Mouse (Mus musculus) CH12.LX (cell line): ENCODE measurements at regions not wholly inside any gene's neighbourhood (a gene's known extent, or its start where the extent isn't known, plus 50 kb on each side); places are given as distances from the start of the nearest gene placed in this dataset.
A peak's percentile ranks its signal among the peaks of the same experiment; 100 is the strongest.

Source experiments
- DNase-seq: peaks from one replicate; pipeline ENCODE4 v3.0.0-alpha.2; 2013; ENCODE audit errors: extremely low read depth
- H3K27ac ChIP-seq: 2 replicates; pipeline ENCODE4 v1.5.1; 2012; ENCODE audit warnings: low read depth, mild to moderate bottlenecking, control low read depth, moderate library complexity; ENCODE audit not compliant: insufficient read depth
- H3K27me3 ChIP-seq: replicated peaks from 2 replicates; pipeline ENCODE3; 2012; ENCODE audit warnings: inconsistent platforms
- H3K36me3 ChIP-seq, 2 experiments: replicated peaks in 1 of 2; 2 replicates each; pipeline versions ENCODE3 to v1.6.1; 2012; ENCODE audit warnings: inconsistent platforms in 1 of 2, low read length in 1 of 2, mild to moderate bottlenecking in 1 of 2, mixed read lengths in 1 of 2, moderate library complexity in 1 of 2; ENCODE audit not compliant: control insufficient read depth in 1 of 2, insufficient read depth in 1 of 2
- H3K4me1 ChIP-seq, 2 experiments: 2 replicates each; pipeline ENCODE4 v1.6.1; 2012; ENCODE audit warnings: inconsistent platforms in 1 of 2, moderate library complexity in 1 of 2; ENCODE audit not compliant: insufficient read depth in 2 of 2, control insufficient read depth in 1 of 2
- H3K4me2 ChIP-seq: 2 replicates; pipeline ENCODE4 v1.6.1; 2012; ENCODE audit warnings: low read depth, mild to moderate bottlenecking, control low read depth; ENCODE audit not compliant: poor library complexity, insufficient read depth, severe bottlenecking
- H3K4me3 ChIP-seq, 3 experiments: fragments of 150-350 bp in 1 of 3; sonication (generic) in 1 of 3; replicated peaks in 1 of 3; 2 replicates each; pipeline versions ENCODE3 to v1.5.1; 2011 to 2012; ENCODE audit warnings: low read depth in 2 of 3, low read length in 2 of 3, mild to moderate bottlenecking in 2 of 3, moderate library complexity in 2 of 3, control low read depth in 1 of 3, improper control_type of control experiment in 1 of 3, inconsistent platforms in 1 of 3, mixed read lengths in 1 of 3; ENCODE audit not compliant: poor library complexity in 1 of 3
- H3K79me2 ChIP-seq: replicated peaks from 2 replicates; pipeline ENCODE4 v1.6.1; 2012; ENCODE audit warnings: mild to moderate bottlenecking, moderate library complexity; ENCODE audit not compliant: control insufficient read depth, poor library complexity, insufficient read depth, severe bottlenecking; ENCODE audit errors: extremely low read depth
- H3K9ac ChIP-seq: 2 replicates; pipeline ENCODE4 v1.6.1; 2012; ENCODE audit warnings: low read depth, mild to moderate bottlenecking, control low read depth, moderate library complexity; ENCODE audit not compliant: insufficient read depth
- H3K9me3 ChIP-seq: replicated peaks from 2 replicates; pipeline ENCODE3; 2012; ENCODE audit warnings: low read length, inconsistent platforms, mixed read lengths
- BHLHE40 ChIP-seq: IDR thresholded peaks from 2 replicates; pipeline ENCODE4 v1.6.1; 2011; ENCODE audit warnings: mild to moderate bottlenecking, low read depth, low read length, improper control_type of control experiment
- CHD1 ChIP-seq: IDR thresholded peaks from 2 replicates; pipeline ENCODE4 v1.6.1; 2012; ENCODE audit warnings: low read depth, low read length, improper control_type of control experiment, inconsistent platforms
- CHD2 ChIP-seq: IDR thresholded peaks from 2 replicates; pipeline ENCODE4 v1.6.1; 2011; ENCODE audit warnings: low read length, improper control_type of control experiment
- CTCF ChIP-seq, 2 experiments: IDR thresholded peaks in 1 of 2; conservative IDR thresholded peaks in 1 of 2; 2 replicates each; pipeline ENCODE4 v1.5.1; 2011 to 2012; ENCODE audit warnings: low read depth in 2 of 2, low read length in 2 of 2, improper control_type of control experiment in 1 of 2, inconsistent platforms in 1 of 2, mild to moderate bottlenecking in 1 of 2, moderate library complexity in 1 of 2
- ELF1 ChIP-seq: IDR thresholded peaks from 2 replicates; pipeline ENCODE4 v1.6.1; 2014; ENCODE audit warnings: low read depth, mild to moderate bottlenecking, inconsistent platforms, low read length, improper control_type of control experiment
- EP300 ChIP-seq: IDR thresholded peaks from 2 replicates; pipeline ENCODE4 v1.6.1; 2011; ENCODE audit warnings: low read length, improper control_type of control experiment
- ETS1 ChIP-seq: conservative IDR thresholded peaks from 2 replicates; pipeline ENCODE4 v1.6.1; 2012; ENCODE audit warnings: low read depth, mild to moderate bottlenecking, inconsistent platforms, low read length, improper control_type of control experiment, moderate library complexity
- HCFC1 ChIP-seq: IDR thresholded peaks from 2 replicates; pipeline ENCODE4 v1.6.1; 2012; ENCODE audit warnings: low read depth, mild to moderate bottlenecking, inconsistent platforms, low read length, improper control_type of control experiment
- IRF4 ChIP-seq: IDR thresholded peaks from 2 replicates; pipeline ENCODE4 v1.6.1; 2014; ENCODE audit warnings: low read depth, mild to moderate bottlenecking, inconsistent platforms, low read length, improper control_type of control experiment
- JUN ChIP-seq: IDR thresholded peaks from 2 replicates; pipeline ENCODE4 v1.6.1; 2011; ENCODE audit warnings: low read depth, mild to moderate bottlenecking, low read length, improper control_type of control experiment, moderate library complexity; ENCODE audit not compliant: insufficient read depth
- MAX ChIP-seq: IDR thresholded peaks from 2 replicates; pipeline ENCODE4 v1.6.1; 2011; ENCODE audit warnings: low read length, improper control_type of control experiment
- MXI1 ChIP-seq: IDR thresholded peaks from 2 replicates; pipeline ENCODE4 v1.6.1; 2011; ENCODE audit warnings: mild to moderate bottlenecking, low read depth, low read length, improper control_type of control experiment
- MYC ChIP-seq: IDR thresholded peaks from 2 replicates; pipeline ENCODE4 v1.6.1; 2011; ENCODE audit warnings: low read depth, mild to moderate bottlenecking, improper control_type of control experiment, low read length
- POLR2A ChIP-seq: IDR thresholded peaks from 2 replicates; pipeline ENCODE4 v1.6.1; 2011; ENCODE audit warnings: low read depth, mild to moderate bottlenecking, improper control_type of control experiment, low read length
- RAD21 ChIP-seq: IDR thresholded peaks from 2 replicates; pipeline ENCODE4 v1.6.1; 2011; ENCODE audit warnings: low read depth, mild to moderate bottlenecking, low read length, improper control_type of control experiment, moderate library complexity
- SIN3A ChIP-seq: IDR thresholded peaks from 2 replicates; pipeline ENCODE4 v1.6.1; 2012; ENCODE audit warnings: low read length, improper control_type of control experiment, inconsistent platforms
- SMC3 ChIP-seq: IDR thresholded peaks from 2 replicates; pipeline ENCODE4 v1.6.1; 2011; ENCODE audit warnings: low read depth, low read length, improper control_type of control experiment
- TBP ChIP-seq: conservative IDR thresholded peaks from 2 replicates; pipeline ENCODE4 v1.6.1; 2011; ENCODE audit warnings: low read depth, low read length, improper control_type of control experiment
- TCF12 ChIP-seq: IDR thresholded peaks from 2 replicates; pipeline ENCODE4 v1.6.1; 2014; ENCODE audit warnings: low read depth, mild to moderate bottlenecking, inconsistent platforms, low read length, improper control_type of control experiment
- USF1 ChIP-seq: IDR thresholded peaks from 2 replicates; pipeline ENCODE4 v1.6.1; 2014; ENCODE audit warnings: low read depth, mild to moderate bottlenecking, inconsistent platforms, low read length, improper control_type of control experiment
- USF2 ChIP-seq: conservative IDR thresholded peaks from 2 replicates; pipeline ENCODE4 v1.6.1; 2011; ENCODE audit warnings: low read depth, low read length, improper control_type of control experiment
- ZC3H11A ChIP-seq: IDR thresholded peaks from 2 replicates; pipeline ENCODE4 v1.6.1; 2012; ENCODE audit warnings: low read depth, mild to moderate bottlenecking, inconsistent platforms, low read length, improper control_type of control experiment
- ZKSCAN1 ChIP-seq: IDR thresholded peaks from 2 replicates; pipeline ENCODE4 v1.6.1; 2012; ENCODE audit warnings: low read depth, inconsistent platforms, low read length, improper control_type of control experiment, borderline replicate concordance
- ZMIZ1 ChIP-seq: IDR thresholded peaks from 2 replicates; pipeline ENCODE4 v1.6.1; 2012; ENCODE audit warnings: low read depth, mild to moderate bottlenecking, inconsistent platforms, low read length, improper control_type of control experiment
- dilution Hi-C: fragments of 300-500 bp; cut with MboI; formaldehyde crosslinking; loops from 2 replicates; pipeline ENCODE4 v1.14.3; 2020; ENCODE audit warnings: low sequenced_read_pairs; ENCODE audit not compliant: extremely low pct_unique_long_range_greater_than_20kb, extremely low pct_ligation_motif_present
- in situ Hi-C: fragments of 300-500 bp; cut with MboI; formaldehyde crosslinking; loops from 3 replicates; pipeline ENCODE4 v1.14.3; 2019; ENCODE audit warnings: low sequenced_read_pairs, low pct_ligation_motif_present, low pct_unique_long_range_greater_than_20kb, mixed read lengths

- dilution Hi-C loops: no loop called here
- no peak overlapping the region for H3K27ac ChIP-seq
These were observed 70.8 kb downstream of the Il12a start for GRCm38 (mm10) chr3:68761242-68761625.

GRCm38 (mm10) chr3:68761626-68762331 is 71.3 kb downstream of the Il12a start:
- TF ChIP-seq EP300 (0 out of 2 replicates have a peak, but pooled peaks have one; percentile 10), CHD2 (peak; percentile 81; the same call in 1 of the 2 replicates), TCF12 (peak; percentile 21; the same call in 1 of the 2 replicates), HCFC1 (no peak), CHD1 (0 out of 2 replicates have a peak, but pooled peaks have one; percentile 29), IRF4 (no peak), SIN3A (peak; percentile 22; the same call in 1 of the 2 replicates), MXI1 (peak; percentile 30; the same call in 1 of the 2 replicates), ZC3H11A (no peak), ELF1 (no peak), MYC (0 out of 2 replicates have a peak, but pooled peaks have one; percentile 37), MAX (peak; percentile 41; the same call in 1 of the 2 replicates), POLR2A (no peak), ETS1 (peak; percentile 48), RAD21 (no peak; the same call in 1 of the 2 replicates)
- dilution Hi-C loops: no loop called here
- peak overlapping the region; percentile 13; the same call in 1 of the 2 replicates for H3K4me2 ChIP-seq

More at GRCm38 (mm10) chr3:68761242-68761625, 70.8 kb downstream of the Il12a start:
- in situ Hi-C loops: no loop called here
- no peak overlapping the region; the same call in 1 of the 2 replicates for H3K4me2 ChIP-seq
- H3K9me3 ChIP-seq: peaks cover 4% of the 10 kb centered on the region
- no peak for DNase-seq
- peaks cover 12 to 25% of the 10 kb centered on the region in 2 experiments for H3K4me1 ChIP-seq
- no peaks in the 10 kb centered on the region for H3K36me3 ChIP-seq
- H3K9ac ChIP-seq: no peak overlapping the region
- no peak overlapping the region for H3K4me3 ChIP-seq
- no peak for TF ChIP-seq MAX
- no peak for TF ChIP-seq HCFC1
- no peak for TF ChIP-seq RAD21
- TF ChIP-seq BHLHE40: no peak
- no peak for TF ChIP-seq USF1
- no peak for TF ChIP-seq ZKSCAN1
- no peak for TF ChIP-seq CHD2
- TF ChIP-seq SMC3: no peak
- TF ChIP-seq TCF12: no peak
- TF ChIP-seq ETS1: no peak
- TF ChIP-seq CTCF (conservative IDR thresholded peaks at IDR 0.05 in 1 of 2, IDR thresholded peaks at IDR 0.05 in 1 of 2; ENCODE audit: low read depth in 2 of 2, low read length in 2 of 2): no peak
- TF ChIP-seq ZMIZ1: no peak
- TF ChIP-seq JUN: no peak
- TF ChIP-seq SIN3A: no peak
- no peak for TF ChIP-seq USF2
- TF ChIP-seq CHD1: no peak
- TF ChIP-seq TBP: no peak
- no peak for TF ChIP-seq MYC
- H3K79me2 ChIP-seq: no peaks in the 10 kb centered on the region
- no peaks in the 10 kb centered on the region for H3K27me3 ChIP-seq

More at GRCm38 (mm10) chr3:68761626-68762331, 71.3 kb downstream of the Il12a start:
- peak; percentile 44 for DNase-seq
- H3K36me3 ChIP-seq: no peaks in the 10 kb centered on the region
- peaks cover under 1% of the 10 kb centered on the region for H3K9me3 ChIP-seq
- H3K4me1 ChIP-seq: peaks cover 12 to 25% of the 10 kb centered on the region in 2 experiments
- no peaks in the 10 kb centered on the region for H3K79me2 ChIP-seq
- no peaks in the 10 kb centered on the region for H3K27me3 ChIP-seq
- H3K9ac ChIP-seq: no peak overlapping the region
- in situ Hi-C loops: no loop called here
- H3K4me3 ChIP-seq: no peak overlapping the region
- no peak overlapping the region for H3K27ac ChIP-seq
